Mouse (Mus musculus) bone marrow, adult 2 months (tissue): ENCODE results near the gene Zpbp2.

Experiments
- CTCF ChIP-seq: fragments of 200-500 bp; IDR thresholded peaks from 2 replicates; pipeline ENCODE4 v1.5.1; 2011; ENCODE audit warnings: low read length, control low read depth; ENCODE audit not compliant: control insufficient read depth, insufficient read depth
- POLR2A ChIP-seq: fragments of 200-500 bp; IDR thresholded peaks from 2 replicates; pipeline ENCODE4 v1.6.1; 2011; ENCODE audit warnings: low read depth, mild to moderate bottlenecking, control low read depth, low read length, borderline replicate concordance; ENCODE audit not compliant: control insufficient read depth

GRCm38 (mm10) chr11:98563921-98564414, 13.1 kb downstream of the Zpbp2 start:
- TF ChIP-seq CTCF (no peak), POLR2A (no peak)
